Mouse (Mus musculus): ENCODE data around the gene Fam184b. TPM values are rescaled to one million over a fixed set of nuclear protein-coding genes. Genes with fewer than 3 reads are reported as not detected.

Gene Fam184b
- total RNA-seq, 2 experiments from 2014 or later = not detected

Other genes with a start within 250 kb of the Fam184b start
- 34.4 and 36.6 TPM in 2 replicates for gene Qdpr, start 189.4 kb downstream of the Fam184b start, total RNA-seq (2015)
- 20.5 and 21.5 TPM in 2 replicates for gene Qdpr, start 189.4 kb downstream of the Fam184b start, total RNA-seq (2017)
- gene Clrn2, start 185.9 kb downstream of the Fam184b start, total RNA-seq (2015) = not detected in 2 replicates
- not detected in 2 replicates for gene Clrn2, start 185.9 kb downstream of the Fam184b start, total RNA-seq (2017)
- gene Lap3, start 146.2 kb downstream of the Fam184b start, total RNA-seq (2015) = 16.8 and 20.0 TPM in 2 replicates
- gene Lap3, start 146.2 kb downstream of the Fam184b start, total RNA-seq (2017) = 19.5 and 22.7 TPM in 2 replicates
- gene Med28, start 119.4 kb downstream of the Fam184b start, total RNA-seq (2015) = 104 and 115 TPM in 2 replicates
- 35.2 and 43.5 TPM in 2 replicates for gene Med28, start 119.4 kb downstream of the Fam184b start, total RNA-seq (2017)
- gene Ncapg, start 30.3 kb upstream of the Fam184b start, total RNA-seq (2015) = 93.3 and 99.1 TPM in 2 replicates
- 82.2 and 82.5 TPM in 2 replicates for gene Ncapg, start 30.3 kb upstream of the Fam184b start, total RNA-seq (2017)
- 27.8 and 34.2 TPM in 2 replicates for gene Lcorl, start 218.0 kb upstream of the Fam184b start, total RNA-seq (2015)
- gene Lcorl, start 218.0 kb upstream of the Fam184b start, total RNA-seq (2017) = 25.5 and 32.1 TPM in 2 replicates